Mouse (Mus musculus) E14TG2a.4 (cell line): ENCODE data around the gene Cox8a.

Experiments used
- CTCF ChIP-seq: conservative IDR thresholded peaks from 2 replicates; pipeline ENCODE4 v1.5.1; 2014; ENCODE audit warnings: low read length
- NANOG ChIP-seq: IDR thresholded peaks from 2 replicates; pipeline ENCODE4 v1.6.1; 2014; ENCODE audit warnings: borderline replicate concordance, low read length, mixed read lengths
- POU5F1 ChIP-seq: IDR thresholded peaks from 2 replicates; pipeline ENCODE4 v1.6.1; 2014; ENCODE audit warnings: low read length, borderline replicate concordance

DNA sequence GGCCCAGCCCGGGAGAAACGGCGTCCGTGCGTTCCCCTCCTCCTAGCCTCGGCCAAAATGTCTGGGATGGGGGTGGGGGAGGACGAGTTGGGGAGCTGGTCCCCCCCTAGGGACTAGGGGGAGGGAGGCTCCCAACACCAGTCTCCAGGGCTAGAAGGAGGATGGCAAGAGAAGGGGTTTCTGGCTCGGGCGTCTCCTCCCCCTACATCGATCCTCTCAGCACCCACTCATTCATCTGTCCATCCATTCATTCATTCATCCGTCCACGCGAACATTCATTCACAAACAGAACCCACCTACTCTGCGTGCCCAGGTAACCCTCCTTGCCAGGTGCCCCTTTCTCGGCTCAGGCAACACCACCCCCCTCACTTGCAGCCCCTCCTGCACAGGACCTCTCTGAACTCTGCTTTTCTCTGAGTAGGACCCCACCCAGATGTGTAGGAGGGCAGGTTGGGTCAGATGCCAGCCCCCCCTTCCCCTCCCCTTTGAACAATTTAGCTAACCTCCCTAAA lies 51.2 kb downstream of the Cox8a start:
- no peak for TF ChIP-seq CTCF
- TF ChIP-seq NANOG, result no peak
- no peak for TF ChIP-seq POU5F1
